Mouse (Mus musculus) forebrain, embryonic 15.5 days (tissue): ENCODE measurements at regions not wholly inside any gene's neighbourhood (a gene's known extent, or its start where the extent isn't known, plus 50 kb on each side); places are given as distances from the start of the nearest gene placed in this dataset.

ENCODE experiments used
- ATAC-seq: fragments of 200-750 bp; cut with Nextera tagmentation; replicated peaks from 2 replicates; pipeline ENCODE4 v1.8.0; 2017; ENCODE audit warnings: mild to moderate bottlenecking, moderate TSS enrichment, moderate library complexity
- H3K27ac ChIP-seq: fragments of 300-500 bp; sonication (generic); replicated peaks from 2 replicates; pipeline ENCODE4 v1.5.1; 2015; ENCODE audit warnings: mild to moderate bottlenecking, inconsistent platforms
- H3K27me3 ChIP-seq: fragments of 300-500 bp; sonication (generic); 2 replicates; pipeline ENCODE4 v1.6.1; 2015; ENCODE audit warnings: inconsistent platforms
- H3K36me3 ChIP-seq: fragments of 300-500 bp; sonication (generic); 2 replicates; pipeline ENCODE4 v1.6.1; 2015; ENCODE audit warnings: mild to moderate bottlenecking, inconsistent platforms
- H3K4me1 ChIP-seq: fragments of 300-500 bp; sonication (generic); 2 replicates; pipeline ENCODE4 v1.6.1; 2015; ENCODE audit warnings: inconsistent platforms
- H3K4me2 ChIP-seq: fragments of 300-500 bp; sonication (generic); replicated peaks from 2 replicates; pipeline ENCODE4 v1.6.1; 2015; ENCODE audit warnings: mild to moderate bottlenecking, inconsistent platforms
- H3K4me3 ChIP-seq: fragments of 300-500 bp; sonication (generic); 2 replicates; pipeline ENCODE4 v1.5.1; 2015; ENCODE audit warnings: mild to moderate bottlenecking, inconsistent platforms
- H3K9ac ChIP-seq: fragments of 300-500 bp; sonication (generic); replicated peaks from 2 replicates; pipeline ENCODE4 v1.6.1; 2015; ENCODE audit warnings: mild to moderate bottlenecking, inconsistent platforms
- H3K9me3 ChIP-seq: fragments of 300-500 bp; sonication (generic); 2 replicates; pipeline ENCODE4 v1.6.1; 2016; ENCODE audit warnings: inconsistent platforms
- WGBS: fragments of 180-500 bp; shearing (Covaris S2); methylation state at CpG from one replicate; pipeline ENCODE4 v1.1.7; 2015; ENCODE audit warnings: mixed read lengths; 5-methylcytosine and 5-hydroxymethylcytosine counted together

GRCm38 (mm10) chr13:84663967-84664366 lies 441.9 kb downstream of the Tmem161b start:
- H3K4me3 ChIP-seq, result no peak overlapping the region
- no peaks in the 10 kb centered on the region for H3K9me3 ChIP-seq
- H3K36me3 ChIP-seq, result no peaks in the 10 kb centered on the region
- no peak for ATAC-seq
- H3K27ac ChIP-seq, result no peak overlapping the region
- no peak overlapping the region for H3K9ac ChIP-seq
- H3K27me3 ChIP-seq, result no peaks in the 10 kb centered on the region
- 92% methylated on average over 2 of the region's 2 CpGs for WGBS
- no peak overlapping the region for H3K4me2 ChIP-seq
- H3K4me1 ChIP-seq, result no peaks in the 10 kb centered on the region

DNA sequence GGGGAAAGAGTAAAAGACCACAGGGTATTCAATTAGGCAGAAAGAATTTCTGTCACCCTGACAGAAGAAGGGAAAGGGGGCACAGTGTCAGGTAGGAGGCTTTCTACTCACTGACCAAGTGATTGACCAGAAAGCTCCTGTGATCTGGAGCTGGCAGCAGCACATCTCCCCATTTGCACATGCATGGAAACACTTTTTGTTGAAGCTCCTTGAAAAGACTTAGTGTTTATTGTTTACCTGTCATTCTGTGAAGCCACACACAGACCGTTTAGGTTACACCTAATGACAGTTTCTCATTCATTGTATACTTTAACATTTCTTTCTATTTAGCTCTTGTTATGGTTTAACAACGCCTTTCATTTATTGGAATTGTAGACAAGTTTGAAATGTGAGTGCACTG lies 458.9 kb downstream of the Tmem161b start:
- Histone ChIP-seq H3K27me3 (no peaks in the 10 kb centered on the region), H3K9ac (no peak overlapping the region), H3K9me3 (no peaks in the 10 kb centered on the region), H3K27ac (no peak overlapping the region), H3K4me1 (no peaks in the 10 kb centered on the region), H3K36me3 (no peaks in the 10 kb centered on the region), H3K4me2 (no peak overlapping the region), H3K4me3 (no peak overlapping the region)
- 9% methylated on average over 2 of the region's 2 CpGs for WGBS
- no peak for ATAC-seq

GRCm38 (mm10) chr13:84685930-84686329 lies 463.8 kb downstream of the Tmem161b start:
- H3K4me2 ChIP-seq, result no peak overlapping the region
- no peaks in the 10 kb centered on the region for H3K9me3 ChIP-seq
- H3K9ac ChIP-seq, result no peak overlapping the region
- H3K27ac ChIP-seq, result no peak overlapping the region
- no peaks in the 10 kb centered on the region for H3K36me3 ChIP-seq
- WGBS, result 69% methylated on average over 2 of the region's 2 CpGs
- H3K27me3 ChIP-seq, result no peaks in the 10 kb centered on the region
- no peaks in the 10 kb centered on the region for H3K4me1 ChIP-seq
- H3K4me3 ChIP-seq, result no peak overlapping the region
- no peak for ATAC-seq

- H3K4me1 ChIP-seq, result no peaks in the 10 kb centered on the region
- 73% methylated on average over 2 of the region's 2 CpGs for WGBS
- no peak for ATAC-seq
Observed at GRCm38 (mm10) chr13:84693462-84693861, 471.4 kb downstream of the Tmem161b start.

DNA sequence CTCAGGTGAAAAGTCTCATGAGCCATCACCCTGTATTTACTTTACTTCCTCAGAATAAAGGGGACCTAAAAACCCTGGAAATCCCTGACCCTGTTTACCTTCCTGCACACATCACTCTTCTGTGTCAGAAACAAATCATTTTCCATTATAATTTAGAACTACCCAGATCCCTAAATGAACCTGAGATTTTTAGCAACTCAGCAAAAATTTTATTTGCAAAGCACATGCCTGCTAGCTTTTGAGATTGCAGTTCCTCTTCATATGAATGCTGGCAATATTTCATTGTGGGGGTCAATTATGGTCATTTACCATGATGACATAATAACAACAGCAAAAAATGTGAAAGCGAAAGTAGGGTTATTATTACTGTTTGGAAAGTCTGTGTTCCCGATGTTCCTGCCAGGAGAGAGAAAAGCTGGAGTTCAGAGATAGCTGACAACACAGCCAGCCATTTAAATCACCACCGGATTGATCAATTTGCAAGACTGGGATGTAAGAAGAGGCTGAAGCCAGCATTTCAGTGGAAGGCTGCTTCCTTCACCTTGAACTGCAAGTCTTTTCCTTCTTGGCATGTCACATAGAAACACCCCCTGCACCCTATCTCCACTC lies 476.5 kb downstream of the Tmem161b start:
- H3K9ac ChIP-seq, result no peak overlapping the region
- 62% methylated on average over 3 of the region's 3 CpGs for WGBS
- H3K27me3 ChIP-seq, result no peaks in the 10 kb centered on the region
- no peak overlapping the region for H3K27ac ChIP-seq
- no peak overlapping the region for H3K4me3 ChIP-seq
- no peak for ATAC-seq
- H3K4me2 ChIP-seq, result no peak overlapping the region
- peaks cover 9% of the 10 kb centered on the region; the same call in 1 of the 2 replicates for H3K4me1 ChIP-seq
- H3K36me3 ChIP-seq, result no peaks in the 10 kb centered on the region
- no peaks in the 10 kb centered on the region for H3K9me3 ChIP-seq

More at GRCm38 (mm10) chr13:84693462-84693861, 471.4 kb downstream of the Tmem161b start:
- H3K4me2 ChIP-seq, result no peak overlapping the region
- H3K9ac ChIP-seq, result no peak overlapping the region
- H3K27ac ChIP-seq, result no peak overlapping the region
- H3K4me3 ChIP-seq, result no peak overlapping the region
- H3K27me3 ChIP-seq, result no peaks in the 10 kb centered on the region
- H3K9me3 ChIP-seq, result no peaks in the 10 kb centered on the region
- no peaks in the 10 kb centered on the region for H3K36me3 ChIP-seq

GRCm38 (mm10) chr13:84741231-84741630 lies 448.0 kb upstream of the Ccnh start:
- Histone ChIP-seq H3K36me3 (no peaks in the 10 kb centered on the region), H3K27me3 (no peaks in the 10 kb centered on the region), H3K4me3 (no peak overlapping the region), H3K4me1 (no peaks in the 10 kb centered on the region), H3K9ac (no peak overlapping the region), H3K4me2 (no peak overlapping the region), H3K27ac (no peak overlapping the region), H3K9me3 (0 out of 2 replicates have a peak, but pooled peaks cover 4% of the 10 kb centered on the region)
- WGBS, result 77% methylated on average over 4 of the region's 4 CpGs
- ATAC-seq, result no peak

- Histone ChIP-seq H3K4me2 (no peak overlapping the region), H3K9me3 (no peaks in the 10 kb centered on the region), H3K27ac (peak overlapping the region; percentile 60), H3K4me3 (no peak overlapping the region), H3K27me3 (no peaks in the 10 kb centered on the region), H3K4me1 (peaks cover 3% of the 10 kb centered on the region; the same call in 1 of the 2 replicates), H3K36me3 (no peaks in the 10 kb centered on the region), H3K9ac (no peak overlapping the region; the same call in 1 of the 2 replicates)
- ATAC-seq, result no peak
- 59% methylated on average over 2 of the region's 2 CpGs for WGBS
Observed at GRCm38 (mm10) chr13:84748331-84748730, 440.9 kb upstream of the Ccnh start.

DNA sequence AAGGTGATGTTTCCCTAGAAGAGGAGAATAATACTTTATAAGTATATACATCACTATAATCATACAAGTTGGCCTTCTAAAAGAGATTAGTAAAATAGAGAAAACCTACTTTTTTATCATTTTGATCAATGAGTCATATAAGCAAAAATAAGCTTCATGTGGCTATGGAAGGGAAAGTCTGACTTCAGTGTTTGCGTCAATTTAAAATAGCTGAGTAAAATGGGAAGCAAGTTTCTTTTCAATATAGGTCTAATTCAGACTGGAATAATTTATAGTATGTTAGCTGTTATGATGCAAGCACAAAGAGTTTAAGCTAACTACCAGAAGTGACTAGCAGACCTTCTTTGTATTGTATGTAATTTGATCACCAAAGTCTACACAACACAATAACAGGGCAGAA lies 440.0 kb upstream of the Ccnh start:
- peak overlapping the region; percentile 70; the same call in 1 of the 2 replicates for H3K27ac ChIP-seq
- 52% methylated on average over 1 of the region's 1 CpGs for WGBS

GRCm38 (mm10) chr13:84750136-84750535 lies 439.1 kb upstream of the Ccnh start:
- no peak for ATAC-seq
- Histone ChIP-seq H3K4me2 (no peak overlapping the region), H3K9me3 (no peaks in the 10 kb centered on the region), H3K27ac (0 out of 2 replicates have a peak overlapping the region, but pooled peaks have one; percentile 50), H3K4me3 (no peak overlapping the region), H3K27me3 (no peaks in the 10 kb centered on the region), H3K4me1 (peaks cover 18% of the 10 kb centered on the region), H3K9ac (no peak overlapping the region), H3K36me3 (no peaks in the 10 kb centered on the region)
- whole genome bisulfite sequencing, result 51% methylated on average over 2 of the region's 2 CpGs

More for the DNA sequence above, 440.0 kb upstream of the Ccnh start:
- no peak for ATAC-seq
- no peaks in the 10 kb centered on the region for H3K36me3 ChIP-seq
- H3K4me1 ChIP-seq, result peaks cover 9% of the 10 kb centered on the region; the same call in 1 of the 2 replicates
- H3K4me3 ChIP-seq, result no peak overlapping the region
- H3K27me3 ChIP-seq, result no peaks in the 10 kb centered on the region
- peak overlapping the region; percentile 8; the same call in 1 of the 2 replicates for H3K4me2 ChIP-seq
- no peak overlapping the region for H3K9ac ChIP-seq
- H3K9me3 ChIP-seq, result no peaks in the 10 kb centered on the region

GRCm38 (mm10) chr13:84751576-84752490 lies 437.4 kb upstream of the Ccnh start:
- Histone ChIP-seq H3K36me3 (no peaks in the 10 kb centered on the region), H3K4me1 (peaks cover 28% of the 10 kb centered on the region), H3K27ac (peak overlapping the region; percentile 94), H3K4me3 (no peak overlapping the region), H3K9ac (no peak overlapping the region), H3K27me3 (no peaks in the 10 kb centered on the region), H3K4me2 (no peak overlapping the region), H3K9me3 (no peaks in the 10 kb centered on the region)
- ATAC-seq, result peak; percentile 89
- WGBS, result 9% methylated on average over 2 of the region's 2 CpGs

DNA sequence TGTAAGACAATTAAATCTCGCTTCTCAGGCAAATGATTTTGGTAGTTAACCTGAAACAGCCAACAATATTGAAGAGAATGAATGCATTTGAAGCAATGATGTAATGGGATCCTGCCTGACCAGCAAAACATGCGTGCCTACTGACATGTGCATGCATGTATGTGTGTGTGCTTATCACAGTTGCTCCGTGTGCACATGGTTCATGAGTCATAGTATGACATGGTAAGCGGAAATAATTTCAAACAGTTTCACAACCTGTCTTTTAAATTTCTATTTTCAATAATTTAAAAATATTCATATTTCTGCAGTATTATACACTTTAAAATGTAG lies 436.8 kb upstream of the Ccnh start:
- H3K4me1 ChIP-seq, result peaks cover 30% of the 10 kb centered on the region
- no peak overlapping the region for H3K9ac ChIP-seq
- H3K4me3 ChIP-seq, result no peak overlapping the region
- no peaks in the 10 kb centered on the region for H3K36me3 ChIP-seq
- no peak overlapping the region for H3K4me2 ChIP-seq
- peak overlapping the region; percentile 94 for H3K27ac ChIP-seq
- H3K9me3 ChIP-seq, result no peaks in the 10 kb centered on the region
- no peaks in the 10 kb centered on the region for H3K27me3 ChIP-seq
- WGBS, result 23% methylated on average over 4 of the region's 4 CpGs
- ATAC-seq, result peak; percentile 54

DNA sequence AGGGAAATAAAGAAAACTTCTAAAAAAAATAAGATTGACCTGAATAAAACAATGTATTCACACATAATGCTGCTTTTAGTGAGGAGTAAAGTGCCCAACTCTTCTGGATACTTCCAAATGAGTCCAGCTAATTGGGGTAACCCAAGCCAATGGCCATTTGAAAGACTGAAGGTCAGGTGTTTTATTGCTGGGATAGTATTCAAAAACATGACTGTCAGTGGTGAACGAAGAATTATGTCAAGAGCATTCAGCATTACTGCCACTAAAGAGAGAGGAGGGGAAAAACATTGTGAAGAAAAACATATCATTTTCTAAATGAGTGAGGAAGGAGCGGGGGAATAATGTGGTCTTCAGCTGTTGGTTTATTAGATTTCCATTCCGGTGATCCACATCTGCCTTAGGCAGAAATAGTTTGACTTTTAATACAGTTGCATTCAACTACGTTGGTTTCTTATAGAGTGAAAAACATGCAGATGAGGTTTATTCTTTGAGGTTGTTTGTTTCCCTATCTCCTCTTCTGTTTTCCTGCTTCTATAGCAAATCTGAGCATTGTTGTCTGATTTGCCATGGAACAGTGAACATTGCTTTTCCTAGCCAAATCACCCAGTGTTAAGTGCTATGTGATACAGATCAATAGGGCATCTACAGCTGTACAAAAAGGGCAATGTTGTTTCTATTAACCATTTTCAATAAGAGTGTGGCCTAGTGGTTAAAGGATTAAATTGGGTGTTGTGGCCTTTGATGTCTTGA lies 435.3 kb upstream of the Ccnh start:
- Histone ChIP-seq H3K9me3 (no peaks in the 10 kb centered on the region), H3K4me3 (no peak overlapping the region), H3K36me3 (no peaks in the 10 kb centered on the region), H3K27me3 (no peaks in the 10 kb centered on the region), H3K4me2 (no peak overlapping the region), H3K9ac (no peak overlapping the region), H3K4me1 (peaks cover 38% of the 10 kb centered on the region), H3K27ac (peak overlapping the region; percentile 95)
- 20% methylated on average over 4 of the region's 4 CpGs for WGBS
- no peak for ATAC-seq
